Mouse (Mus musculus): ENCODE data around the gene Dscaml1.

The Dscaml1 gene

DNA sequence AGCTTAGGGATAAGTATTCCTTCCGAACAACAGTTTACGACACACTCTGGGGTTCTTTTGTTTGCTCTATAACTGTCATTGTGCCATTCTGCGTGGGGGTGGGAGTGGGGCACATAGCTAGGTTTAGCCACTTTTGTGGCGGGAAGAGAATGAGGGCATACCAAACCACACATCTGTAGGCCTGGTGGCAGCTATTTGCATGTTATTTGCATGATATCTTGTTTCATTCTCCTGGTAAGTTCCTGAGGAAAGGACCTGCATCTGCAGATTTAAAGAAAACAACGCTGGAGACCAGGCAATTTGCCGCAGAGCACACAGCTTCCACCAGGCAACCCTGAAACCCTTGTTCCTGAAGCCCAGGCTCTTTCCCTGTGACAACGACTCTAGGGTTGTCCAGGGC, 30.8 kb downstream of the Dscaml1 start:
- DNase-seq, result no peak

DNA sequence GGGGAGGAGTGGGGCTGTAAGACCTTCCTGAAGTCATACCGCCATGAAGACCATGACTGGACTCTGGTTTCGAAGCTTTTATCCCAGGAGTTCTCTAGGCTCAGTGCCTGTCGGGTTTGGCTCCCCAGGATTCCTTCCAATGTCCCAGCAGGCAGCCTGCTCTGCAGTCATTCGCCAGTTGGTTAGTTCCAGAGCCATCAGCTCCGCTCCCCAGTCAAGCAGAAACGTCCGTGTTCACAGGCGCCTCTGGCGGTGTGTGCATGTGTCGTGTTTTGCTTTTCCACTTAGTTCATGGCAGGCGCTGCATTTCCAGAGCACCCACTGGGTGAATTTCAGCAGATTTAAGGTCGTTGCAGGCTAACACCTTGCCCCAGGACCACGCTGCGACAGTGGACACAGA, 31.9 kb downstream of the Dscaml1 start:
- DNase-seq, result no peak

DNA sequence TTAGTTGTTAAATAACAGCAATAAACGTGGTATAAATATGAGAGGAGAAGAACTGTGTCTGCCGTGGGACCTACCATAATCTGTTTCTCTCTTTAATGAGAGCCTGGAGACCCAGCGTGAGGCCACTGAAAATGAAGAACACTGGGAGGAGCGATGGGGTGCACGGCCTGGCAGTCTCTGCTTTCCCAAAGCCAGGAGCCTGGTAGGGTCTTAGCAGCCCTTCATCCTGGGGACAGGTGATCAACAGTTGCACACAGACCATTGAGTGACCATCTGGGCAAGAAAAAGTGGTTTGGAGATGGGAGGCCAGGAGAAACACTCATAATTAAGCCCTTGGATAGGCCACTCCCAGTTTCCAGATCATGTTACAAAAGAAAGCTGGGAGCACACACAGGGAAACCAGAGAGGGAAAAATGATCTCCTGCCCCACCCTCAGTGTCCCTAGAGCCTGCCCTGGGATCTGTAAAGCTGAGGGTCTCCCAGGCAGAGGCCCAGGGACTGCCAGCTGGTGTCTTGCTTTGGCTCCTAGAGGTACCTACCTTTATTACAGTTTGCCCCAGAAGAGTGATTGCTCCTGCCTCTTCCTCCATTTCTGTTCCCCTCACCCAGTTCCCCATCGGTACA, 39.1 kb downstream of the Dscaml1 start:
- no peak for DNase-seq

DNA sequence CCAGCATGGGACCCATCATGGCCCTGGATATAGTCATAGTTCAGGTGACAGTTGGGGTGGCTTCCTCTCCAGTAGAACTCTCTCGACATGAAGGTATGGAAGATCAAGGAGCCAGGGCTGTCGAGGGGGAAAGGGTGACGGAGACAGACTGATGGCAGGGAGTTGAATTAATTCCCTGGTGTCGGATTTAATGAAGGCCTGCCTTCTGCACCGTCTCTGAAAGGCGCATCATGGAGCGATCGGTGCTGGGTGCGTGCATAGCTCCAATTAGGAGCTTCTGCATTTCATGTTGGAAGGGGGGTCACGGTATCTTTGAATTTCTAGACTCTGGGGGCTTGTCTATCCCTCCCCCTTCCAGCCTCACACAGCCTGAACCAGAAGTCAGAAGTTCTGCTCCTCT, 41.8 kb downstream of the Dscaml1 start:
- DNase-seq, result no peak

DNA sequence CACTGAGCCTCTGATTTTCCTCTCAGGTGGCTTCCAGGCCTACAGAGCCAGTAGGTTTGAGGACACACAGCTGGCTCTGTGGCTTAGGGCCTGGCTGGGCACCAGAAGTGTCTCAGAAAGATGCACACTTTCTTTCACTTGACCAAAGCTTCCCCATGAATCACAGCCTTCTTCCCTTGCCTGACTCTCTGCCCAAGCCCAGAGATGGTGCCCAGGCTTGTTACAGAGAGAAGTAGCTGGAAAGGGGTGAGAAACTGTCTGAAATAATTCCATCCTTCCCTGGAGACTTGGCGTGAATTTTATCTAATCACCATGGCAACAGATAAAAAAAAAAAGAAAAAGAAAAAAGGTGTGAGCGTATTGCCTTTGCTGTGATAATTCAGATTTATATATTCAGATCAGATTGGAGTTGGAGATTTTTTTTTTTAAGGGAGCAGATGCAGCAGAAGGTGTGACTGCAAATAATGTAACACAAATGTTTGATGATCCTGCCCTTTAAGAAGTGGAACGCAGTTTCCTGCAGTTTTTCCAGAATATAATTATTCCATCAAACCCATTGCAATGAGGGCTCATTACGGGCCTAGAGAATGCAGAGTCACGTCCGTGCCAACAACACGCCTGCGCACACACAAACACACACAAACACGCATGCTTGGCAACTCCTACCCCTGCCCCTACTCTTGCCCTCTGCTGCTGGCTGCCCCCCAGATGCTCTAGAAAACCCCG, 44.5 kb downstream of the Dscaml1 start:
- DNase-seq, result peak; percentile 19 to 39

DNA sequence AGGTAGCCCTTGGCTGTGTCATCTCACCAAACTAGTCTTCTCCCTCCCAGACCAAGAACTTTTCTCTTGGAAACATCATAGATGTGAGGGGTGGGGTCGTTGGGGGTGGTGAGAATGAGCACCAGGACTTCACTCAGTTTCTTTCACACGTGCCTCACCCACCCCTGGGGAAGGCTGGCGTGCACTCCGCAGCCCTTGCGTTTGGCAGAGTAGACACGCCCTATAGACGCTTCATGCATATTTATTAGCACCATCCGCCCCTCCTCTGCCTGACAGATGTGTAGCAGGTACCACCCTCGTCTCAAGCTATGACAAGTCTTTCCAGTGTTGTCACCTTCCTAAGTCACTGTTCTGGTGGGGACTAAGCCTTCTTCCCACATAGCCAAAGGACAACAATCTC, 45.3 kb downstream of the Dscaml1 start:
- no peak for DNase-seq

DNA sequence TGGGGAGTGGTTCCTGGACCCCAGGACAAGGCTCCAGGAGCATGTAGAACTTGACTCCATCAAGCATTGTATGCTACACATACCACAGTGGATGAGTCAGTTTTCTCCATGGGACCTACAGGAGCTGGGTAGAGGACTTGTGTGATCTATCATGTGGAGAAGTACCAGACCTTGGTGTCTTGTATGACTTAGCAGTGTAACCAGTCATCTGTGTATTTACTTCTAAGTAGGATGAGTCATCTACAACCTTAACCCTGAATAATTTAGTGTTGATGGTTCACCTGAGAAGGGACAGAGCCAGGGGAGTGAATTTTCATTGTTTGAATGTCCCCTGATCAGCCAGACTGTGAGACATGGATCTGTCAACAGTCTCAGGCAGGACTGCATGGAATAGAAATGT, 48.4 kb downstream of the Dscaml1 start:
- no peak for DNase-seq

DNA sequence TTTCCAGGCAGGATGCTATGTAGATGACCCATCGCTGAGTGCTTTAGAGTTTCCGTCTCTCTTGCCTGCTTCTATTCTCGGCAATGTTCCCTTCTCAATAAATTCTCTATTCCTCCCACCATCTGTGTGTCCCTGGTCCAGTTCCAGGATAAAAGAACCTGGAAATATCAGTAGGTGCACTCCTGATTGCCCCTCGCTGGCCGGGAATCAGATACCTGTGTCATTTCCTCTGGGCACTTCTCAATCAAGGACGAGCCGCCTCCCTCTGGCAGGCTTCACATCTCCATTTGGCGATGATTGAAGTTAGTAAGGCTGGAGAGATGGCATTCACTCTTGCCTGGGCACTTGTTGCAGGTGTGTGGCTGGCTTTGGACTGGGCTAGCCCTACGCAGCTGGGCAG, 54.5 kb downstream of the Dscaml1 start:
- DNase-seq, result no peak

DNA sequence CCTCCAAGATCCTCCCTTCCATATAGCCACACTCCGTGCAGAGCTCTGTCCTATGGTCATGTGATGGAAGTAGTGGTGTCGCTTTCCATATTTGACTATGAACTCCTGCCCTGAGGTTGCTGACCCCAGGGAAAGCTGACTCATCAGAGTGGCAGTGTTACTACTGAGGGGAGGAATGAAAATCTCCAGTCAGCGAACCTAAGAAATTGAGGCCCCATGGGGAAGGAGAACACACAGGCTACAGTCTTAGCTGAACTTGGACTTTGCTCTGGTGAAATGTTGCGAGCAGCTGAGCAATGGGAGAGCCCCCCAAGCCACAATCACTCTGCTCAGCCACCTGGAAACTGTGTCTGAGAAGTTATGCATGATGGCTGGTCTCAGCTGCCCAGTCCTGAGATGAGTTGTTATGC, 60.2 kb downstream of the Dscaml1 start:
- peak in 1 of 2 experiments; percentile 12 for DNase-seq

DNA sequence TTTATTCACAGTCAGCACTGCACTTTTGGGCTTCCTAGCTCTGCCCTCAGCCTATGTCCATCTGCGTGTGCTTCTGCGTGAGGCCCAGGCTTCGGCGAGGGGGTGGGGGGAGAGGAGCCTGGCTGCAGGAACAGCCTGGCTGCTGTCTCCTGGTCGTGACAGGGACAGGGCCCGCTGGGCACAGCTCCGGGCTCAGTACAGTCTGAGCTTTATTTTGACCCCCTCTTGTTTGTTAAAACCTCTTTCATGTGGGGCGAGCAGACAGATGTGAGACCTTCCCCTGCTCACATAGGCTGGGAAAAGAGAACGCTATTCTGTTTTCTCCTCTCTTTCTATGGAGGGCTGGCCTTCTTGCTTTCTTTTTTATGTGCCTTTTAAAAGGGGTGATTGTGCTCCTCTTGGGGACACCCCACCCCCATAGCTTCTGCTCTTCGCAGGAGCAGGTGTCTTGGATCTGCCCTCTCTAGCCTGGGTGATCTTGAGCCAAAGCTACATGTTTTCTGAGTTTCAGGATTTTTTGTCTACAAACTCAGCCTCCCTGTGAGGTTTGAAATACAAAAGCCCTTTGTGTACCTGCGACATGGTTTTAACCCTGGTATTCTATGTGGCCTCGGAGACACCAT, 60.9 kb downstream of the Dscaml1 start:
- no peak for DNase-seq

DNA sequence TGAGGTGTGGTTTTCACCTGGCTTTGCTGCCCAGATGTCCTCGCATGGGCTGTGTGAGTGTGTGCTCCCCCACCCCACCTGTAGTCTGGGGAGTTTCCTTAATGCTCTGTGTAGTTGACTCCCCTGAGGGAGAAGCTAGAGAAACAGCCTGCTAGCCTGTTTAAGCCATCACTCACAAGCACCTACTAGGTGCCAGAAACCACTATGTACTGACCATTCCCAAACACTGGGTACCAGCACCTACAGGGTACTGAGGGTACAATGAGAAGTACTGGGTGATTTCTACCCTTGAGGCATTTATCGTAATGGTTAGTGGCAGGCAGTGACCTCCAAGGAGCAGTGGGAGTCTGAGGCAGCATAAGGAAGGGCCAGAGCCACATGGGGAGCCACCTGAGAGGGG, 64.5 kb downstream of the Dscaml1 start:
- DNase-seq, result no peak

DNA sequence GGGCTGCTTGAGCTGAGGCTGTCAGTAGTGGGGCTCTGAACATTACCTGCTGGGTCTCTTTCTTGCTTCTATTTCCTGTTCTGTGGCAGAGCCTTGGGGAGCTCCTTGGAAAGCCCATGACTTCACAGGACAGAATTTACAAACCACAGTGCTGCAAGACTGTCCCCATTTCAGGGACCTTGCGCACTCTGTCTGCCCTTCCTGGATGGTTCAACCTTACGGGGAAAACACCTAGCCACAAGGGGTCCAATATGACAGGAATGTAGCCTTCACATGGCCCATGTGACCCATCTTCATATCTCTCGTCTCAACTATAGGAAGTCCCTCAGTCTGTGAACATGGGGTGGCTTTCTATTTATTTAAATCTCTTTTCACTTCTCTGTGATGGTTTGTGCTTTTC, 68.5 kb downstream of the Dscaml1 start:
- no peak for DNase-seq

DNA sequence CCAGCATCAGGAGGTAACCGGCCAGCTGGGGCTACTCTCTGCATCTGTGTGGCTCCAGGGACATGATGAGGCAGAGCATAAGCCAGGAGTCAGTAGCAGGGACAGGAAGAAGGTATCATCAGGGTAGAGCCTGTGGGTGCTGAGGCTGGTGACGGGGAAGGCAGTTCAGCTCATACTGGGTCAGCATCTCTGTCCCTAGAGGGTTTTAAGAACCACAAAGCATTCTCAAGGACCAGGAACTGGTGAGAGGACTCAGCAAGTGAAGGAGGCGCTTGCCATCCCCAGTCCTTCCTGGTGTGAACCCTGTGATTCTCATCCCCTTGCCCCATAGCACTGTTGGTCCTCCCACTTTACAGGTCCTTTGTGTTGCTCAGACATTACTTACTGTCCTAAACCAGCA, 69.9 kb downstream of the Dscaml1 start:
- no peak for DNase-seq

DNA sequence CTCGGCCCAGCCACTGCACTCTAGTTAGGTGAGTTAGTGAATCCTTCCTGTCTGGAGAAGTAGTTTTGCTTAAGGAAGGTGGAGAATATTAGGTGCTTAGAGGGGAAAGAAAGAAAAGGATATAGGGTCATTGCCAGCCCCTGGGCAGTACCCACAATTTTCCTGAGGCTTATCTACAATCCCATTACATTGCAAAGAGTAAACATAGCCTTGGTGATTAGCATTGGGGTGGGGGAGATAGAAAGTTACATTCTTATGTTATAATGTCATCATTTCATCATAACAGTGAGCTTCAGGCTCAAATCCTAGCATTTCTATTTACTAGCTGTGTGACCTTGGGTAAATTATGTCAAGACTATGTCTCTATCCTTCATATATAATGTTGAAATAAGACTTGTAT, 70.5 kb downstream of the Dscaml1 start:
- DNase-seq, result no peak

DNA sequence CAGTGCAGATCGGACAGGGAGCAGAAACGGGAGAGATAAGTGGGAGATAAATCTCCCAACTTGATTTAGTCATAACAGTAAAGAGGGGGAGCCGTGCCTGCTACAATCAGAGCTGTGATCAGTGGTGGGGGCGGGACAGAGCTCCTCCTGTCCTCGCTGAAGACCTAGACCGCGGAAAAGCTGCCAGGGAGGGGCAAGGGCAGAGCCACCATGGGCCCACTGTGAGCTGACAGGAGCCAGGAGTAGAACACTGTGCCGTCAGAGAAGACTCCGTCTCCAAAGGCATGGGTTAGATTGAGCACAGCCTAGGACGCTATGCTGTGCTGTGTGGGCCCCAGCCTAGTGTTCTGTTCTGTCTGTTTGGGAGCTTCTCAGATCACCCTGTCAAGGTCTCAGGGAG, 72.8 kb downstream of the Dscaml1 start:
- DNase-seq, result no peak

DNA sequence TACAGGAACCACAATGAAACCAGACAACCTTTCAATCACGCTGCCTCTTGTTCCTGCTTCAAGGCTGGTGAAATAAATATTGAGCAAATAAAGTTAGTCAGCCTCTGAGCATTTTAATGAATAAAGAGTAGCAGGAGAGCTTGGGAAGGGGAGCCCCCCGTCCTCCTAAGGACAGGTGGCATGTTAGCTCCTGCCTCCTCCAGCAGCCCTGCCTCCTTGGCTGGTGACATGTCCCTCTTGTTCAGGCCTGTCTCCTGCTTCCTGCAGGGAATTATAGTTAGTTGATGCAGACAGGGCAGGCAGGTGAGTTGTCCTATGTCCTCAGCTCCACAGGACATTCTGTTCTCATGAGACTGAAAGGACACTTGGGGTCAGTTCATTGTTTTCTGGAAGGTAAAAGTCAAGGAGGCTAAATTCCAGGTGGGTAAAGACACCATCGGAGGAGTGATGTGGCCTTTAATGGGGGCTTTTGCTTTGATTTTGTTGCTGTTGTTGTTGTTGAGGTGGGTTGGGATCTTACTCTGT, 73.7 kb downstream of the Dscaml1 start:
- no peak for DNase-seq

DNA sequence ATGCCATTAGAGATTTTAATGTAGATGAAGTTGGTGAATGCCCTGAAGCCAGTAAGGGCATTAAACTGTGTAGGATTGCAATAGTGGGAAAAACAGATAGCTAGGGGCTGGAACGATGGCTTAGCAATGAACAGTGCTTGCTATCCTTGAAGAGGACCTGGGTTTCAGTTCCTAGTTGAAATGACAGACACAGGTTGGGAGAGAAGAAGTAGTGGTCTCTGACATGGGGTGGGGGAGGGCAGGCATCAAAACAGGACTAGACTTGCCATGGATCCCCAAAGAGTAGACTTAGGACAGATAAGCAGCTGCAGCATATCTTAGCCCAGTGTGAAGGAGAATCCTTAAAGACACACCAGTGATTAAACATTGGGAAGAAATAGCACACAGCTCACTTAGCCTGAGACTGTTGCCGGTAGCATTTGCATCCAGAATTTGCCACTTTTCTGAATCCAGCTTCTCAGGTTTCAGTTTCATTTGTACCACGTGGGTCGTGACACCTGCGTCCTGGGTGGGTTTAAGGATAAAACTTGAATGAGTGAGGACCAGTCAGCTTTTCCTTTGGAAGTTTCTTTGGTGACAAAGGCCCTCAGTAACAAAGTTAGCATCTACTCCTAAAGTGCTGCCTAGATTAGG, 75.0 kb downstream of the Dscaml1 start:
- DNase-seq, result no peak

DNA sequence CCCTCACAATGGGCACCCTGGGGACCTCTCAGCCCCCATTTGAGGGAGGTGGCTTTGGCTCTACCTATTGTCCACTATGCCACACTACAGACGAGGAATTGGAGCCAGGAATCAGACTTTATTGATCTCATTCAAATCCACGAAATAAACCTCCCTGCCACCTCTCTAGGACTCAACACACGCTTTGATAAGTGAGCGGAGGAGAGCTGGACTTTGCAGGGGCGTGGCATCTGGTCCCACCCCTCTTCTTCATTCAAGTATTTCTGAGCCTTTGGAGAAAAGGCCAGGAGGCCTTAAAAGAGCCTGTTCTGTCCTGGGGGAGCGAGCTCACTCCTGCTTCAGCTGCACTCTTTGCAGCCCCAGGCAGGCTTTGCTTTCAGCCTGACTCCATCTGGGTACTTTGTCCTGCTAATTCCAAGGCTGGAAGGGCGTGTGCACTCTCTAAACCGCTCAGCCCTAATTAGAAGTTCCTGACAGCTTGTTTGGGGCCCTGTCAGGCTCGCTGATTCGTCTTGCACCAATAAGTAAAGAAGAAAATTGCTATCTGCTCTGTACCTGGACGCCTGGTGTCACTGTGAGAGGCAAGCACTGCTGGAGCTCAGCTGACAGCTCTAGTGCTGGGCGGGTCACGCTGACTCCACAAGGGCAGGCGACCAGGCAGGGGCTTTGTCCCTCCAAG, 75.7 kb downstream of the Dscaml1 start:
- DNase-seq, result no peak

DNA sequence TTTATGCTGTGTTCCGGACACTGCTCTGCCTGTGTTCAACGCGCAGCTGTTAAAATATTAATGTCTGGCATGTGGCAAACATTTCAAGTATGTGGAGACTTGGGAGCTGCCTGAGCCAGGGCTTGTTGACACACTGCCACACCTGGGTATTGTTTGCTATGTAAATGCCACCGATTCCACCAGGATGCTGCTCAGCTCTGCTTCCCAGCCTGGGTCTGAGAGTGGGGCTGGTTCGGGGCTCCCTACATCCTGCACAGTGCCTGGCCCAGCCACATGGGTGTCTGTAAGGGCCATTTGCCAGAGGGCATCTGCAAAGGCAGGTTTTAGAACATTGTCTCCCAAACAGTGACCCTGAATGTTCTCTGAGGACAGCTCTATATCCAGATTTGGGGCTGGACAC, 78.5 kb downstream of the Dscaml1 start:
- no peak for DNase-seq

DNA sequence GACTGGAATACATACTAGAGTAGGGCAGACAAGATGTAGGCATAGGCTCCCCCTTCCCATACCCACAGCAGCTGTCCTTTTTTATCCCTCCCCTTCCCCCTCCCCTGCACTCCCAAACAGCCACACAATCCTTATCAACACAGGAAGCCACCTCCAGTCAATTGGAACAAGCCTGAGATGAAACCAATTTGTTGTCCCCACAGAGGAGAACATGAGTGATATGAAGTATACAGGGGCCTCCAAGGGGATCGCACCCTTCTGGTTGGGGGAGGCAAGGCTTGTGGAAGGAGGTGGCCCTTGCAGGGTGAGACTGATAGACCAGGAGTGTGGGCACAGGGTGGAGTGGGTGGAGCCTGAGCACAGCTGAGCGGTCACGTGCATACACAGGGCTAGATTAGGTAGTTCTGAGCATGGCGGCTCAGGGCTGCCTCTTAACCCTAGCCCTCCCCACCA, 79.1 kb downstream of the Dscaml1 start:
- DNase-seq, result no peak

DNA sequence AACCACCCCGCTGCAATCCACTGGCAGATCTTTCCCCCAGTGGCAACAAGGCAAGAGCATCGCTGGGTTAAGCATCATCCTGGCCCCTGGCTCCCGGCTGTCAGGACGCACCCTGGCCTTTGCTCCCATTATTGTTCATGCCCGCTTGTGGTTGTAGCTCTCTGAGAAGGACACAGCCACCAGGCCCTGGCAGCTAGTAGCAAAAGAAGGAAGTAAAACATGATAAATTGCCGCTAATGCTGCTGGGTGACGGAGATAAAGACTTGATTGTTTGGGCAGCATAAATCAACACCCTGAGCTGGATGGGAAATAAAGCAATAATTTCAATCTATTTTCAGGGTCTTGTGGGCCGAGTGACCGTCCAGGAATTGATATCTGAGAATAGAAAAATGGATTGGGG, 81.1 kb downstream of the Dscaml1 start:
- DNase-seq, result peak; percentile 10 to 12

DNA sequence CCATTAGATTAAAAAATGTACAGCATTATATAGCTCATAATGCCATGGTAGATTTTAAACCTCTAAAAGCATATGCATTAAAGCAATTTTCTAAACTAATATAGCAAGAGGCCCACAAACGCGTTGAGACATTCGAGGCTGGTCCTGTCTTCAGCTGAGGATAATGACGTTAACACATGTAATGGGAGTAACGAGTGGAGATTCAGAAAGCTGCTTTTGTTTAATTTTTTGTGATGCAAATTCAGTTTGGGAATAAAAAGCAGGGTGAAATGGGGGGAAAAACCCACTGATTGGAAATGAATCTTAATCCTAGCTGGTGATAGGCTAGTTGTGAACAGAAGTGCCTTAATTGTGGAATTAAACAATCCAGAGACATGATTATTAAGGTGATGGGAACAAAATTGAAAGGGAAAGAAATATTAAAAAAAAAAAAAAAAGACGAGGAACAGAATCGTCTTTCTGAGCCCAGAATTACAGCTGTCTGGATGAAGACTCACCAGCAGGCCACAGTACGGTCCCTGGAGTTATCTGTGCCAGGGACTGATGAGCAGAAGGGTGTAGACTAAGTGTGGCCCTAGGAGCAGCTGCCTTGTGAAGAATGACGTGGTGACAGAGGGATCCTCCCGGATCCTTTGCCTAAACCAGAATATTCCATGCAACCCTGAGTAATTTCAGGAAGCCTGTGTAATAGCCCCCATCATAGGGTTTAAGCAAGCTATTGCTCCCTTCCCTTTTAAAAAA, 84.5 kb downstream of the Dscaml1 start:
- DNase-seq, result no peak
